Mouse (Mus musculus): ENCODE data around the gene Vdr. TPM values are rescaled to one million over a fixed set of nuclear protein-coding genes. Genes with fewer than 3 reads are reported as not detected.
"Not testable (repeated sequence)": the region's sequence is repeated elsewhere in the genome, so short reads cannot be mapped to it uniquely, and the experiment has no call there.

The Vdr gene
- polyA plus RNA-seq, 1 experiment from 2014 or later, result 6.5 TPM

DNA sequence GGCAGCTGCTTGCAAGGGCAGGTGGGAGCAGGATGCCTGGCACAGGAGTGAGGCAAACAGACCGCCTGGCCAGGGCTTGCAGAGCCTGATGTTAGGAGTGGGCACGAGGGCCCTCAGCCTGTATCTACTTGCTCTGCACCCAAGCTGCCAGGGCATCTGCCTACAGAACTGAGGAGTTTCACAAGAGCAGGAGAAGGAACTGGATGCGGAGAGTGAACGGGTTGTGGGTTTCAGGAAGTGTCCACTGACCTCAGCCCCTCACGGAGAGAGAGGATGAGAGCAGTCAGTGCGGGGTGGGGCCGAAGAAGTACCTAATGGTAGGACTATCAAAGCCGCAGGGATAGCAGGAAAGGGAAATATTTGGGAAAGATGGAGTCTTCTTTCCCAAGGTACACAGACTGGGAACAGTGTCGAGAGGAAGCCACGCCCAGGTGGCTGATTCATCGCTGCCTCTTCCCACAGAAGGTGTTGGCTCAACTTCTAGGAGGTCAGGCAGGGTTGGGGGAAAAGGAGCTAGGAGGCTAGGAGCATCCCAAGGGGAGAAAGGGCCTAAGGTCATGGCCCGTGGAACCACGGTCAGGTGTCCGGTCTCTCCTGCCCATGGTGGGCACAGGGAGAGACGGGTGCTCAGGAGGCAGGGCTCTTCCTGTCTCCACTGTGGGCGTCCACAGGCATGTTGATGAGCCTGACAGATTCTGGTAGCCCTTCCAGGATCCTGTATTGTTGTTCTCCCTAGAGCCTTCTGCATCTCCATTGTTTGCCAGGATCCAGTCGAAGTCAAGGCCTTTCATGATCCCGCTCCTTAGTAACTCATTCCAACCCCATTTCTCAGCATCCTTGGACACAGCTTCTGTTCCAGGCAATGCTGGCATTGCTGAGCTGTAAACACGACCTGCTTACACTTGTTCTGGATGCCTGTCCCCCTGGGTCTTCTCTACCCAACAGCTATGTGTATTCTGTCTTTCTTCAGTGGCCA lies 39.1 kb downstream of the Vdr start:
- Histone ChIP-seq H3K9me3 (ENCODE audit: control insufficient read depth) (peaks cover 4% of the 10 kb centered on the region; the same call in 1 of the 2 replicates), H3K4me3 (ENCODE audit: low read depth, low read length) (no peak overlapping the region), H3K27ac (ENCODE audit: low read depth, low read length) (no peak overlapping the region), H3K36me3 (ENCODE audit: control insufficient read depth, insufficient read depth) (peaks cover 20% of the 10 kb centered on the region), H3K4me2 (replicated peaks; ENCODE audit: low read depth) (no peak overlapping the region), H3K4me1 (replicated peaks; ENCODE audit: control insufficient read depth, insufficient read depth, low read length) (no peaks in the 10 kb centered on the region), H3K9ac (ENCODE audit: low read depth, low read length) (no peak overlapping the region), H3K27me3 (replicated peaks; ENCODE audit: control insufficient read depth, insufficient read depth, low read length) (no peaks in the 10 kb centered on the region)
- ATAC-seq, result no peak
- no peak for TF ChIP-seq CTCF (IDR thresholded peaks at IDR 0.05; ENCODE audit: low read depth)
- 77% methylated on average over 19 of the region's 19 CpGs for WGBS

GRCm38 (mm10) chr15:97870116-97870515 lies 40.3 kb downstream of the Vdr start:
- WGBS, result 72% methylated on average over 4 of the region's 4 CpGs
- H3K9ac ChIP-seq (ENCODE audit: low read depth, low read length); ATAC-seq; H3K4me3 ChIP-seq (ENCODE audit: low read depth, low read length); H3K9me3 ChIP-seq (ENCODE audit: control insufficient read depth); H3K27me3 ChIP-seq (replicated peaks; ENCODE audit: control insufficient read depth, insufficient read depth, low read length); H3K27ac ChIP-seq (ENCODE audit: low read depth, low read length); H3K4me1 ChIP-seq (replicated peaks; ENCODE audit: control insufficient read depth, insufficient read depth, low read length); H3K4me2 ChIP-seq (replicated peaks; ENCODE audit: low read depth): not testable (repeated sequence)
- TF ChIP-seq CTCF (IDR thresholded peaks at IDR 0.05; ENCODE audit: low read depth), result peak; percentile 32
- H3K36me3 ChIP-seq (ENCODE audit: control insufficient read depth, insufficient read depth), result peaks cover 23% of the 10 kb centered on the region

GRCm38 (mm10) chr15:97868985-97869384 lies 41.4 kb downstream of the Vdr start:
- H3K36me3 ChIP-seq (ENCODE audit: control insufficient read depth, insufficient read depth), result peaks cover 23% of the 10 kb centered on the region
- H3K27me3 ChIP-seq (replicated peaks; ENCODE audit: control insufficient read depth, insufficient read depth, low read length), result no peaks in the 10 kb centered on the region
- no peak overlapping the region for H3K4me3 ChIP-seq (ENCODE audit: low read depth, low read length)
- no peak overlapping the region for H3K4me2 ChIP-seq (replicated peaks; ENCODE audit: low read depth)
- 0 out of 2 replicates have a peak, but pooled peaks have one; percentile 19 for ATAC-seq
- no peak for TF ChIP-seq CTCF (IDR thresholded peaks at IDR 0.05; ENCODE audit: low read depth)
- H3K4me1 ChIP-seq (replicated peaks; ENCODE audit: control insufficient read depth, insufficient read depth, low read length), result no peaks in the 10 kb centered on the region
- WGBS, result 90% methylated on average over 6 of the region's 6 CpGs
- no peak overlapping the region for H3K27ac ChIP-seq (ENCODE audit: low read depth, low read length)
- H3K9me3 ChIP-seq (ENCODE audit: control insufficient read depth), result peaks cover 8% of the 10 kb centered on the region; the same call in 1 of the 2 replicates
- H3K9ac ChIP-seq (ENCODE audit: low read depth, low read length), result no peak overlapping the region

GRCm38 (mm10) chr15:97865988-97866387 lies 44.4 kb downstream of the Vdr start:
- H3K4me1 ChIP-seq (replicated peaks; ENCODE audit: control insufficient read depth, insufficient read depth, low read length), result no peaks in the 10 kb centered on the region
- 96% methylated on average over 2 of the region's 2 CpGs for WGBS
- no peak overlapping the region for H3K9ac ChIP-seq (ENCODE audit: low read depth, low read length)
- no peak overlapping the region for H3K4me2 ChIP-seq (replicated peaks; ENCODE audit: low read depth)
- peaks cover 8% of the 10 kb centered on the region; the same call in 1 of the 2 replicates for H3K9me3 ChIP-seq (ENCODE audit: control insufficient read depth)
- ATAC-seq, result no peak
- H3K36me3 ChIP-seq (ENCODE audit: control insufficient read depth, insufficient read depth), result peaks cover 23% of the 10 kb centered on the region
- H3K27ac ChIP-seq (ENCODE audit: low read depth, low read length), result no peak overlapping the region
- peak; percentile 58 for TF ChIP-seq CTCF (IDR thresholded peaks at IDR 0.05; ENCODE audit: low read depth)
- no peak overlapping the region for H3K4me3 ChIP-seq (ENCODE audit: low read depth, low read length)
- no peaks in the 10 kb centered on the region for H3K27me3 ChIP-seq (replicated peaks; ENCODE audit: control insufficient read depth, insufficient read depth, low read length)

DNA sequence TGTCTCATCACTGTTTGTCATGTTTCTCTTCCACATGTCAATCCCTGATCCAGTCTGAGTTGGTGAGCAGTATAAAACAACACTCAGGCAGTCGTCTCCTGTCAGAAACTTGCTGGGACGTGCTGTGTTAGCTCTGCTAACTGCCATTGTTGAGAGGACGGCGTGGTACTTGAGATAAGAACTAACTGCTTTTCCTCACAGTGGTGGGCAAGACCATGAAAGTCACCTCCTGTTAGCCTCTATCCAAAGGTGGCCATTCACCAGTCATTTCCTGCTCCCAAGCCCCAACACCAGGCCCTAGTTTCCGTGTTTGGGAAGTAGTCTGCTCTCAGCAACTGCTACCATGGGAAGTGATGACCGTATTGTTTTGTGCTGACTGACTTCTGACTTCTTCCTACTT lies 45.3 kb downstream of the Vdr start:
- no peak for TF ChIP-seq CTCF (IDR thresholded peaks at IDR 0.05; ENCODE audit: low read depth)
- Histone ChIP-seq H3K4me2 (replicated peaks; ENCODE audit: low read depth) (no peak overlapping the region), H3K4me3 (ENCODE audit: low read depth, low read length) (no peak overlapping the region), H3K4me1 (replicated peaks; ENCODE audit: control insufficient read depth, insufficient read depth, low read length) (no peaks in the 10 kb centered on the region), H3K36me3 (ENCODE audit: control insufficient read depth, insufficient read depth) (peaks cover 23% of the 10 kb centered on the region), H3K9me3 (ENCODE audit: control insufficient read depth) (peaks cover 8% of the 10 kb centered on the region; the same call in 1 of the 2 replicates), H3K27me3 (replicated peaks; ENCODE audit: control insufficient read depth, insufficient read depth, low read length) (no peaks in the 10 kb centered on the region), H3K27ac (ENCODE audit: low read depth, low read length) (no peak overlapping the region), H3K9ac (ENCODE audit: low read depth, low read length) (no peak overlapping the region)
- 46% methylated on average over 6 of the region's 6 CpGs for WGBS
- no peak for ATAC-seq

- no peak for ATAC-seq
- H3K9ac ChIP-seq (ENCODE audit: low read depth, low read length), result no peak overlapping the region
- H3K4me1 ChIP-seq (replicated peaks; ENCODE audit: control insufficient read depth, insufficient read depth, low read length), result no peaks in the 10 kb centered on the region
- H3K9me3 ChIP-seq (ENCODE audit: control insufficient read depth), result peaks cover 8% of the 10 kb centered on the region; the same call in 1 of the 2 replicates
- no peaks in the 10 kb centered on the region for H3K27me3 ChIP-seq (replicated peaks; ENCODE audit: control insufficient read depth, insufficient read depth, low read length)
- 62% methylated on average over 8 of the region's 8 CpGs for WGBS
- H3K27ac ChIP-seq (ENCODE audit: low read depth, low read length), result no peak overlapping the region
- no peak for TF ChIP-seq CTCF (IDR thresholded peaks at IDR 0.05; ENCODE audit: low read depth)
- H3K4me2 ChIP-seq (replicated peaks; ENCODE audit: low read depth), result no peak overlapping the region
- no peak overlapping the region for H3K4me3 ChIP-seq (ENCODE audit: low read depth, low read length)
- H3K36me3 ChIP-seq (ENCODE audit: control insufficient read depth, insufficient read depth), result peaks cover 23% of the 10 kb centered on the region
These were observed 45.9 kb downstream of the Vdr start for GRCm38 (mm10) chr15:97864361-97865045.

Data from intestine, postnatal 0 days (tissue).